Mouse (Mus musculus) forebrain, embryonic 12.5 days (tissue): ENCODE results near the gene Msx3. TPM values are rescaled to one million over a fixed set of nuclear protein-coding genes. Genes with fewer than 3 reads are reported as not detected.

Source experiments
- ATAC-seq: fragments of 200-750 bp; cut with Nextera tagmentation; 2 replicates; pipeline ENCODE4 v1.8.0; 2017; ENCODE audit warnings: moderate TSS enrichment; ENCODE audit not compliant: low FRiP score
- H3K27ac ChIP-seq: fragments of 300-500 bp; sonication (generic); 2 replicates; pipeline ENCODE4 v1.5.1; 2016; ENCODE audit warnings: mild to moderate bottlenecking
- H3K27me3 ChIP-seq: fragments of 300-500 bp; sonication (generic); 2 replicates; pipeline ENCODE4 v1.6.1; 2016; ENCODE audit warnings: mild to moderate bottlenecking
- H3K36me3 ChIP-seq: fragments of 300-500 bp; sonication (generic); replicated peaks from 2 replicates; pipeline ENCODE4 v1.6.1; 2016; ENCODE audit warnings: mild to moderate bottlenecking
- H3K4me1 ChIP-seq: fragments of 300-500 bp; sonication (generic); 2 replicates; pipeline ENCODE4 v1.6.1; 2016
- H3K4me2 ChIP-seq: fragments of 300-500 bp; sonication (generic); 2 replicates; pipeline ENCODE4 v1.6.1; 2016; ENCODE audit warnings: mild to moderate bottlenecking, moderate library complexity
- H3K4me3 ChIP-seq: fragments of 300-500 bp; sonication (generic); replicated peaks from 2 replicates; pipeline ENCODE4 v1.5.1; 2016; ENCODE audit warnings: mild to moderate bottlenecking
- H3K9ac ChIP-seq: fragments of 300-500 bp; sonication (generic); 2 replicates; pipeline ENCODE4 v1.6.1; 2016; ENCODE audit warnings: mild to moderate bottlenecking
- H3K9me3 ChIP-seq: fragments of 300-500 bp; sonication (generic); 2 replicates; pipeline ENCODE4 v1.6.1; 2016
- WGBS: fragments of 180-500 bp; shearing (Covaris S2); methylation state at CpG from one replicate; pipeline ENCODE4 v1.1.7; 2016; 5-methylcytosine and 5-hydroxymethylcytosine counted together
- polyA plus RNA-seq: library from polyadenylated mRNA; unstranded; fragments of >200 nt; fragmentation: Nextera tagmentation; extraction: Ambion mirVana; gene quantifications from 2 replicates; pipeline ENCODE4 v1.2.1, GENCODE M21; 2016

Gene Msx3
- polyA plus RNA-seq, 1 experiment from 2014 or later: 2.3 TPM

- ATAC-seq: 0 out of 2 replicates have a peak, but pooled peaks have one; percentile 14
- Histone ChIP-seq H3K9ac (0 out of 2 replicates have a peak overlapping the region, but pooled peaks have one; percentile 26), H3K4me2 (peak overlapping the region; percentile 63), H3K4me1 (peaks cover 26% of the 10 kb centered on the region), H3K4me3 (peak overlapping the region; percentile 41), H3K27me3 (peaks cover 90% of the 10 kb centered on the region), H3K27ac (no peak overlapping the region), H3K9me3 (no peaks in the 10 kb centered on the region), H3K36me3 (no peaks in the 10 kb centered on the region)
- under 1% methylated on average over 33 of the region's 33 CpGs for WGBS
These were observed 1.0 kb downstream of the Msx3 start for GRCm38 (mm10) chr7:140047811-140048311.

- 81% methylated on average over 4 of the region's 4 CpGs for WGBS
- no peaks in the 10 kb centered on the region for H3K9me3 ChIP-seq
- H3K4me3 ChIP-seq: no peak overlapping the region
These were observed 3.3 kb downstream of the Msx3 start for GRCm38 (mm10) chr7:140045546-140045945.

GRCm38 (mm10) chr7:140042728-140043127 lies 6.2 kb downstream of the Msx3 start:
- H3K4me1 ChIP-seq: peaks cover 4% of the 10 kb centered on the region; the same call in 1 of the 2 replicates
- no peak for ATAC-seq
- H3K9me3 ChIP-seq: no peaks in the 10 kb centered on the region
- no peak overlapping the region for H3K9ac ChIP-seq
- H3K27ac ChIP-seq: no peak overlapping the region
- 65% methylated on average over 3 of the region's 3 CpGs for WGBS
- peaks cover 45% of the 10 kb centered on the region for H3K27me3 ChIP-seq
- no peak overlapping the region for H3K4me2 ChIP-seq
- no peak overlapping the region for H3K4me3 ChIP-seq
- H3K36me3 ChIP-seq: peaks cover 22% of the 10 kb centered on the region

More at GRCm38 (mm10) chr7:140045546-140045945, 3.3 kb downstream of the Msx3 start:
- Histone ChIP-seq H3K36me3 (peaks cover 8% of the 10 kb centered on the region), H3K9ac (no peak overlapping the region), H3K4me1 (peaks cover 26% of the 10 kb centered on the region), H3K27me3 (peaks cover 73% of the 10 kb centered on the region), H3K4me2 (no peak overlapping the region), H3K27ac (no peak overlapping the region)
- ATAC-seq: no peak

- Histone ChIP-seq H3K9me3 (no peaks in the 10 kb centered on the region), H3K36me3 (peaks cover 39% of the 10 kb centered on the region), H3K4me2 (peak overlapping the region; percentile 88), H3K9ac (peak overlapping the region; percentile 80), H3K4me1 (peaks cover 26% of the 10 kb centered on the region), H3K4me3 (peak overlapping the region; percentile 86), H3K27me3 (0 out of 2 replicates have a peak, but pooled peaks cover 4% of the 10 kb centered on the region), H3K27ac (no peak overlapping the region)
- 59% methylated on average over 3 of the region's 3 CpGs for WGBS
- ATAC-seq: no peak
These were observed 11.7 kb downstream of the Msx3 start for GRCm38 (mm10) chr7:140037171-140037555.

GRCm38 (mm10) chr7:140036281-140037170 lies 12.4 kb downstream of the Msx3 start, which contains the start of the genes Zfp511 and Tubgcp2:
TSS of gene Zfp511 (plus strand) at chr7:140036391.
TSS of gene Tubgcp2 (minus strand) at chr7:140036669.
- Histone ChIP-seq H3K27ac (peak within 1 kb of the TSS; percentile 92), H3K4me3 (peak within 1 kb of the TSS; percentile 86), H3K9me3 (no peaks in the 10 kb centered on the region), H3K27me3 (0 out of 2 replicates have a peak, but pooled peaks cover 4% of the 10 kb centered on the region), H3K4me2 (peak within 1 kb of the TSS; percentile 88), H3K36me3 (peaks cover 45% of the 10 kb centered on the region), H3K9ac (peak within 1 kb of the TSS; percentile 80), H3K4me1 (peaks cover 26% of the 10 kb centered on the region)
- WGBS: 1% methylated on average over 69 of the region's 69 CpGs
- peak; percentile 96 for ATAC-seq

GRCm38 (mm10) chr7:140035456-140035855 lies 13.4 kb downstream of the Msx3 start:
- H3K4me3 ChIP-seq: peak overlapping the region; percentile 86
- H3K27ac ChIP-seq: peak overlapping the region; percentile 92; the same call in 1 of the 2 replicates
- peak overlapping the region; percentile 88 for H3K4me2 ChIP-seq
- no peaks in the 10 kb centered on the region for H3K9me3 ChIP-seq
- 24% methylated on average over 7 of the region's 7 CpGs for WGBS
- peak overlapping the region; percentile 80 for H3K9ac ChIP-seq
- 0 out of 2 replicates have a peak, but pooled peaks cover 4% of the 10 kb centered on the region for H3K27me3 ChIP-seq
- peaks cover 26% of the 10 kb centered on the region for H3K4me1 ChIP-seq
- ATAC-seq: no peak
- peaks cover 47% of the 10 kb centered on the region for H3K36me3 ChIP-seq

- H3K27ac ChIP-seq: no peak overlapping the region
- peaks cover 54% of the 10 kb centered on the region for H3K36me3 ChIP-seq
- H3K4me2 ChIP-seq: no peak overlapping the region
- no peak overlapping the region for H3K9ac ChIP-seq
- H3K27me3 ChIP-seq: 0 out of 2 replicates have a peak, but pooled peaks cover 4% of the 10 kb centered on the region
- no peaks in the 10 kb centered on the region for H3K9me3 ChIP-seq
- H3K4me1 ChIP-seq: peaks cover 26% of the 10 kb centered on the region
- H3K4me3 ChIP-seq: no peak overlapping the region
- ATAC-seq: no peak
- WGBS: 94% methylated on average over 9 of the region's 9 CpGs
These were observed 15.5 kb downstream of the Msx3 start for GRCm38 (mm10) chr7:140033386-140033785.

- whole genome bisulfite sequencing: 96% methylated on average over 10 of the region's 10 CpGs
- peaks cover 24% of the 10 kb centered on the region for H3K4me1 ChIP-seq
- no peak for ATAC-seq
- no peak overlapping the region for H3K9ac ChIP-seq
- H3K27ac ChIP-seq: no peak overlapping the region
- peaks cover 59% of the 10 kb centered on the region for H3K36me3 ChIP-seq
- no peaks in the 10 kb centered on the region for H3K9me3 ChIP-seq
- no peak overlapping the region for H3K4me3 ChIP-seq
- H3K4me2 ChIP-seq: no peak overlapping the region
- 0 out of 2 replicates have a peak, but pooled peaks cover under 1% of the 10 kb centered on the region for H3K27me3 ChIP-seq
These were observed 16.5 kb downstream of the Msx3 start for GRCm38 (mm10) chr7:140032366-140032765.

- H3K36me3 ChIP-seq: peaks cover 59% of the 10 kb centered on the region
- no peak overlapping the region for H3K9ac ChIP-seq
- no peaks in the 10 kb centered on the region for H3K27me3 ChIP-seq
- ATAC-seq: no peak
- 96% methylated on average over 12 of the region's 12 CpGs for WGBS
- no peak overlapping the region for H3K4me3 ChIP-seq
- peaks cover 18% of the 10 kb centered on the region for H3K4me1 ChIP-seq
- H3K9me3 ChIP-seq: no peaks in the 10 kb centered on the region
- H3K27ac ChIP-seq: no peak overlapping the region
- H3K4me2 ChIP-seq: no peak overlapping the region
These were observed 17.1 kb downstream of the Msx3 start for GRCm38 (mm10) chr7:140031771-140032170.

- Histone ChIP-seq H3K36me3 (peaks cover 38% of the 10 kb centered on the region), H3K27me3 (no peaks in the 10 kb centered on the region), H3K9me3 (no peaks in the 10 kb centered on the region), H3K9ac (no peak overlapping the region), H3K4me3 (no peak overlapping the region), H3K4me1 (no peaks in the 10 kb centered on the region), H3K4me2 (no peak overlapping the region), H3K27ac (no peak overlapping the region)
- ATAC-seq: no peak
- 95% methylated on average over 17 of the region's 17 CpGs for WGBS
These were observed 37.6 kb downstream of the Msx3 start for GRCm38 (mm10) chr7:140011336-140011735.

- Histone ChIP-seq H3K4me1 (no peaks in the 10 kb centered on the region), H3K9me3 (no peaks in the 10 kb centered on the region), H3K4me2 (no peak overlapping the region), H3K27me3 (no peaks in the 10 kb centered on the region), H3K9ac (no peak overlapping the region), H3K36me3 (peaks cover 64% of the 10 kb centered on the region), H3K27ac (no peak overlapping the region), H3K4me3 (no peak overlapping the region)
- no peak for ATAC-seq
- 96% methylated on average over 9 of the region's 9 CpGs for WGBS
These were observed 41.1 kb downstream of the Msx3 start for GRCm38 (mm10) chr7:140007781-140008180.

GRCm38 (mm10) chr7:140006861-140007611 lies 41.9 kb downstream of the Msx3 start:
- Histone ChIP-seq H3K27ac (no peak overlapping the region), H3K36me3 (peaks cover 71% of the 10 kb centered on the region), H3K27me3 (no peaks in the 10 kb centered on the region), H3K9ac (no peak overlapping the region), H3K4me2 (no peak overlapping the region), H3K4me3 (no peak overlapping the region), H3K4me1 (no peaks in the 10 kb centered on the region), H3K9me3 (no peaks in the 10 kb centered on the region)
- WGBS: 90% methylated on average over 9 of the region's 9 CpGs
- no peak for ATAC-seq
